Mouse (Mus musculus): ENCODE measurements at regions not wholly inside any gene's neighbourhood (a gene's known extent, or its start where the extent isn't known, plus 50 kb on each side); places are given as distances from the start of the nearest gene placed in this dataset.
A peak's percentile ranks its signal among the peaks of the same experiment; 100 is the strongest.
"Not testable (repeated sequence)": the region's sequence is repeated elsewhere in the genome, so short reads cannot be mapped to it uniquely, and the experiment has no call there.

DNA sequence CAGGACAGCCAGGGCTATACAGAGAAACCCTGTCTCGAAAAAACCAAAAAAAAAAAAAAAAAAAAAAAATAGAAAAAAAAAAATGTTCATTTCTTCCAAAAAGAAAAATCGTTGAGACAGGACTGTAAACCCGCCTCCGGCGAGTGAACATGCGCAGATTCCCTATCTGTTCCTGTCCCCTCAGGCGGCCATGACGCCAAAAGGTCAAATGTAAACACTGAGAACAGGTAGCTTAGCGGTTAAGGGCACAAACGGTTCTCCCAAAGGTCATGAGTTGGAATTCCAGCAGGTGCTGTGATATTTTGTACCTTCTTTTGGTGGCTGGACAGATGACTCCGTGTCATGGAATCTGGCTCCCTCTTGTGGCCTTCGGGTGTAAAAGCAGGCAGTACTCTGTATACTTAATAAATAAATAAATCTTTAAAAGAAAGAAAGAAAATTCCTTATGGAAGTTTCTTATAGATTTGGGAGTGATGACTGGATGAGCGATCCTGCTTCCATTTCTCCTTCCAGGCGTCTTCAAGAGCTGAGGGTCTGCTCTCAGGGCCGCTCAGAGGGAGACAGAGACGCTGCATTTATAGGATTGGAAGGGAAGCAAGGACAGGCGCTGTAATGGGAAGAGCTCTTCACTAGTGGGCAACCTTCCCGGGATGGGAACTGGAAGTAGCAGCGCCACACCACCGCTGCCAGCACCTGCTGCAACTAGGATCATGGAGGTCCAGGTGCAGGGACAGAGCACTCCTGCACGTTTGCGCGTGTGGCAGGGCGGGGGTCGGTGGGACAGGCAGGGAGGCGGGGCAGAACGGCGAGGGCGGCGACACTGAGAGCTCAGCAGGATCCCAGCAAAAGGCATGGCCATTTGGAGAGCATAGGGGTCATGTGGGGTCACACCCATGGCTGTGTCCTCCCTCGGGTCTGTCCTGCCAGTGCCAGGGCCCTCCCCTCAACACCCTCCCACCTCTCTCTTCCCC lies 189.2 kb upstream of the Gm10767 start:
- TF ChIP-seq CTCF (IDR thresholded peaks at IDR 0.05; ENCODE audit: control insufficient read depth, insufficient read depth, insufficient replicate concordance, low read depth, low read length) (0 out of 2 replicates have a peak, but pooled peaks have one; percentile 8), POLR2A (IDR thresholded peaks at IDR 0.05; ENCODE audit: control insufficient read depth, low read depth, low read length) (peak; percentile 43; the same call in 1 of the 2 replicates)
- H3K27me3 ChIP-seq (ENCODE audit: control insufficient read depth, insufficient read depth, low read length); H3K4me1 ChIP-seq (ENCODE audit: control insufficient read depth, insufficient read depth, low read length); H3K36me3 ChIP-seq (ENCODE audit: control insufficient read depth, insufficient read depth, low read length): not testable (repeated sequence)
- H3K4me3 ChIP-seq (ENCODE audit: control insufficient read depth, low read depth, low read length): peak overlapping the region; percentile 85
- H3K27ac ChIP-seq (ENCODE audit: control insufficient read depth, insufficient read depth, low read depth, low read length): peak overlapping the region; percentile 74

DNA sequence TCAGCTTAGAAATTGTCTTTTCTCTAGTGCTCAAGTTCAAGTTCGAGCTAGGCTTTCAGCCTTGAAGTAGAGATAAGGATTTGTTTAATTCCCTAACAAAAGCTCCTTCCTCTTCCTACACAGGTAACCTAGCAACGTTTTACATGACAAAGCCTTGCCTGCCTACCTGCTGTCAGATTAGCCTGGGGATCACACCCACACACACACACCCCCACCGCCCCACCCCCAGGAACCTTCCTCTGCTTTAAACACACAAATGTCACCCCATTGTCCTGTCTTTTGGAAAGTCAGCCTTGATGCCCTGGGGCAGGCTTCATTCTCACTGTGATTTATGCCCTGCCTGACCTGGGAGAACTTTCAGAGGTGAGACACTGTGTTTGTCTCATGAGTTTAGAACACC lies 193.7 kb upstream of the Gm10767 start:
- H3K4me3 ChIP-seq (ENCODE audit: control insufficient read depth, low read depth, low read length); H3K36me3 ChIP-seq (ENCODE audit: control insufficient read depth, insufficient read depth, low read length); H3K27ac ChIP-seq (ENCODE audit: control insufficient read depth, insufficient read depth, low read depth, low read length); H3K27me3 ChIP-seq (ENCODE audit: control insufficient read depth, insufficient read depth, low read length); H3K4me1 ChIP-seq (ENCODE audit: control insufficient read depth, insufficient read depth, low read length): not testable (repeated sequence)

DNA sequence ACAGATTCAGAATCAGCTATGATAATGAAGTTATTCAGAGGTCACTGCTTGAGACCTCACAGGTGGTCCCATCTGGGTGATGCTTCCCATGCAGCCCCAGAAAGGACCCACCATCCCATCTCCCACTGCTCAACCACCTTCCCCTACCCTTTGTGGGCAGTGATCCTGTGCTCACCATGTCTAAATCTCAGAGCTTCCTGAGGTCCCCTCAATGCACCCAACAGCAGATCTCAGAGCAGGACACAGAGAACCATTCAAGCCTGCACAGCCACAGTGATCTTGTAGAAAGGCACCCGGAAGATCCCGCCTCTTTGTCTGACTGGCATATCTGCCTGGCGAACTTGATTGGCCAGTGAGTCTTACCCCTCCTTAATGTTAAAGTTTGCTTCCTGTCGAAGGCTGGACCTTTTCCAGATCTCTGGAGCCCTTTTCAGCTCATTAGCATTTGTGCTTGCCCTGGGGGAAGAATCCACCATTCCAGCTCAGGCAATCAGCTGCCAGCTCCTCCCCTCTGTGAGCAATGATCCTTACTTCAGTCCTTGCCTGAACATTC lies 206.7 kb upstream of the Gm10767 start:
- not testable (repeated sequence) for H3K4me3 ChIP-seq (ENCODE audit: control insufficient read depth, low read depth, low read length)

DNA sequence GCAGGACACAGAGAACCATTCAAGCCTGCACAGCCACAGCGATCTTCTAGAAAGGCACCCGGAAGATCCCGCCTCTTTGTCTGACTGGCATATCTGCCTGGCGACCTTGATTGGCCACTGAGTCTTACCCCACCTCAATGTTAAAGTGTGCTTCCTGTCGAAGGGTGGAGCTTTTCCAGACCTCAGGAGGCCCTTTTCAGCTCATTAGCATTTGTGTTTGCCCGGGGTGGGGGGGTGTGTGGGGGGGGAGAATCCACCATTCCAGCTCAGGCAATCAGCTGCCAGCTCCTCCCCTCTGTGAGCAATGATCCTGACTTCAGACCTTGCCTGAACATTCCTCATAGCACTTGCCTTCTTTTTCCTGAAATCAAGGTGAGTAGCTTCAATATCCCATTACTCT lies 223.9 kb upstream of the Gm10767 start:
- not testable (repeated sequence) for H3K4me1 ChIP-seq (ENCODE audit: control insufficient read depth, insufficient read depth, low read length); H3K36me3 ChIP-seq (ENCODE audit: control insufficient read depth, insufficient read depth, low read length); H3K27ac ChIP-seq (ENCODE audit: control insufficient read depth, insufficient read depth, low read depth, low read length); H3K4me3 ChIP-seq (ENCODE audit: control insufficient read depth, low read depth, low read length); H3K27me3 ChIP-seq (ENCODE audit: control insufficient read depth, insufficient read depth, low read length)

More for the DNA sequence above, 206.7 kb upstream of the Gm10767 start:
- not testable (repeated sequence) for H3K27me3 ChIP-seq (ENCODE audit: control insufficient read depth, insufficient read depth, low read length); H3K36me3 ChIP-seq (ENCODE audit: control insufficient read depth, insufficient read depth, low read length); H3K4me1 ChIP-seq (ENCODE audit: control insufficient read depth, insufficient read depth, low read length); H3K27ac ChIP-seq (ENCODE audit: control insufficient read depth, insufficient read depth, low read depth, low read length)

DNA sequence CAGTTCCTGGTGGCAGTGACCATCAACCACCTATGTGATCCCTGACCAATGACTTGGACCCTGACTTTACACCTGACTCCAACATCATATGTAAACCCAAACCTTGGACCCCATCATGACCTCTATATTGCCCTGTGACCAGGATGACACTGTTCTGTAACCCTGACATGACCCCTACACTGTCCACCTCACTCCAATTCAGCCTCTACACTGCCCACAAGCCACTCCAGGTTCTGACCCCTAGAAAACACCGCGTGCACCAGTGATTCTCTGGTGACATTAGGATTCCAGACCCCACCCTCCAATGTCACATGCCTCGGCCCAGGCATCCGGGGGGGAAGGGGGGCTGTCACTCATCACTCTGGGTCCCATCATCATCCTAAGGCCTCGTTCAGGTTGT lies 201.3 kb upstream of the 2410141K09Rik start:
- H3K4me3 ChIP-seq (ENCODE audit: control insufficient read depth, low read depth, low read length); H3K4me1 ChIP-seq (ENCODE audit: control insufficient read depth, insufficient read depth, low read length); H3K36me3 ChIP-seq (ENCODE audit: control insufficient read depth, insufficient read depth, low read length); H3K27ac ChIP-seq (ENCODE audit: control insufficient read depth, insufficient read depth, low read depth, low read length); H3K27me3 ChIP-seq (ENCODE audit: control insufficient read depth, insufficient read depth, low read length): not testable (repeated sequence)

DNA sequence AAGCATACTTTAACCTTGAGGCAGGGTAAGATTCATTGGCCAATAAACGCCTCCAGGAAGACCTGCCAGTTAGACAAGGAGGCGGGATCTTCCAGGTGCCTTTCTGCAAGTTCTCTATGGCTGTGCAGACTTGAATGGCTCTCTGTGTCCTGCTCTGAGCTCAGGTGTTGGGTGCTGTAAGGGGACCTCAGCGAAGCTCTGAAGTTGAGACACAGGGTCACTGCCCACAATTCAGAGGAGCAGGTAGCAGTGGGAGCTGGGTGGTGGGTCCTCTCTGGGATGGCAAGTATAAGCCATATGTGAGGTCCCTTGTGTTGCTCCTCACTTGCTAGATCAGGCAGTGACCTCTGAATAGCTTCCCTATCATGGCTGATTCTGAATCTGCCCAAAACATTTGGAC lies 184.8 kb upstream of the 2410141K09Rik start:
- H3K27me3 ChIP-seq (ENCODE audit: control insufficient read depth, insufficient read depth, low read length); H3K36me3 ChIP-seq (ENCODE audit: control insufficient read depth, insufficient read depth, low read length); H3K4me3 ChIP-seq (ENCODE audit: control insufficient read depth, low read depth, low read length); H3K4me1 ChIP-seq (ENCODE audit: control insufficient read depth, insufficient read depth, low read length); H3K27ac ChIP-seq (ENCODE audit: control insufficient read depth, insufficient read depth, low read depth, low read length): not testable (repeated sequence)

DNA sequence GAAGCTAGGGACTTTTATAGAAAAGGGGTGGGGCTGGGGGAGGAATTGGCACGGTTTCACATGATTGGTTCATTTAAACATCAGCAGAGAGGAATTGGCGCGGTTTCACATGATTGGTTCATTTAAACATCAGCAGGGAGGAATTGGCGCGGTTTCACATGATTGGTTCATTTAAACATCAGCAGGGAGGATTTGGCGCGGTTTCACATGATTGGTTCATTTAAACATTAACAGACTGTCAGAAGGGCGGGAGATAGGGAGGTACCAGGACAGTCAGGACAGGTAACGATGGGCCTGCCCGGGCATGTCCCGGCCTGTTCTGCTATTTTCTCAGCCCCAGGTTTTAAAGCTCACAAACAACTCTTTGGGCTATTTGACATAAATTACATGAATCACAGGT lies 145.1 kb upstream of the 2410141K09Rik start:
- H3K4me3 ChIP-seq (ENCODE audit: control insufficient read depth, low read depth, low read length); H3K27me3 ChIP-seq (ENCODE audit: control insufficient read depth, insufficient read depth, low read length); H3K4me1 ChIP-seq (ENCODE audit: control insufficient read depth, insufficient read depth, low read length); H3K36me3 ChIP-seq (ENCODE audit: control insufficient read depth, insufficient read depth, low read length); H3K27ac ChIP-seq (ENCODE audit: control insufficient read depth, insufficient read depth, low read depth, low read length): not testable (repeated sequence)

DNA sequence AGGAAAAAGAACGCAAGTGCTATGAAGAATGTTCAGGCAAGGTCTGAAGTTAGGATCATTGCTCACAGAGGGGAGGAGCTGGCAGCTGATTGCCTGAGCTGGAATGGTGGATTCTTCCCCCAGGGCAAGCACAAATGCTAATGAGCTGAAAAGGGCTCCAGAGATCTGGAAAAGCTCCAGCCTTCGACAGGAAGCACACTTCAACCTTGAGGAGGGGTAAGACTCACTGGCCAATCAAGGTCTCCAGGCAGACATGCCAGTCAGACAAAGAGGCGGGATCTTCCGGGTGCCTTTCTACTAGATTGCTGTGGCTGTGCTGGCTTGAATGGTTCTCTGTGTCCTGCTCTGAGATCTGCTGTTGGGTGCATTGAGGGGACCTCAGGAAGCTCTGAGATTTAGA lies 122.7 kb upstream of the 2410141K09Rik start:
- not testable (repeated sequence) for H3K27ac ChIP-seq (ENCODE audit: control insufficient read depth, insufficient read depth, low read depth, low read length); H3K4me1 ChIP-seq (ENCODE audit: control insufficient read depth, insufficient read depth, low read length); H3K27me3 ChIP-seq (ENCODE audit: control insufficient read depth, insufficient read depth, low read length); H3K36me3 ChIP-seq (ENCODE audit: control insufficient read depth, insufficient read depth, low read length); H3K4me3 ChIP-seq (ENCODE audit: control insufficient read depth, low read depth, low read length)

DNA sequence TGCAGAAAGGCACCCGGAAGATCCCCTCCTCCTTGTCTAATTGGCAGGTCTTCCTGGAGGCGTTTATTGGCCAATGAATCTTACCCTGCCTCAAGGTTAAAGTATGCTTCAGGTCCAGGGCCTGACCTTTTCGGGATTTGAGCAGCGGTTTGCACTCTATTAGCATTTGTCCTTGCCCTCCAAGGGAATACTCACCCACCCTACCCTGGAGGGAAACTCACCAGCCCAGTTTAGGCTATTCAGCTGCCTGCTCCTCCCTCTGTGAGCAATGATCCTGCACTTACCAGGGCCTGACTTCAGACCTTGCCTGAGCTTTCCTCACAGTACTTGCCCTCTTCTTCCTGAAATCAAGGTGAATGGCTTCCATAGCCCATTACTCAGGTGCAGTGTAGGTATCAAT lies 115.5 kb upstream of the 2410141K09Rik start:
- H3K27ac ChIP-seq (ENCODE audit: control insufficient read depth, insufficient read depth, low read depth, low read length); H3K27me3 ChIP-seq (ENCODE audit: control insufficient read depth, insufficient read depth, low read length); H3K4me1 ChIP-seq (ENCODE audit: control insufficient read depth, insufficient read depth, low read length); H3K36me3 ChIP-seq (ENCODE audit: control insufficient read depth, insufficient read depth, low read length); H3K4me3 ChIP-seq (ENCODE audit: control insufficient read depth, low read depth, low read length): not testable (repeated sequence)

DNA sequence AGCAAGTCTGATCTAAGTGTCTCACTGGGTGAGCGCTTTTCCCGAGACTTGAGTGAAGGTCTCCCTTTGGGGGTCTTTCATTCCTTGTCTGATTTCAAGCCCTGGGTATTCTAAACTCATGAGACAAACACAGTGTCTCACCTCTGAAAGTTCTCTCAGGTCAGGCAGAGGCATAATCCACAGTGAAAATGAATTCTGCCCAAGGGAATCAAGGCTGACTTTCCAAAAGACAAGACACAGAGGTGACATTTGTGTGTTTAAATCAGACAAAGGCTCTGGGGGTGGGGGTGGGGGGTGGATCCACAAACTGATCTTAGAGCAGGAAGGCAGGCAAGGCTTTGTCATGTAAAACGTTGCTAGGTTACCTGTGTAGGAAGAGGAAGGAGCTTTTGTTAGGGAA lies 107.0 kb upstream of the 2410141K09Rik start:
- not testable (repeated sequence) for H3K27me3 ChIP-seq (ENCODE audit: control insufficient read depth, insufficient read depth, low read length); H3K4me3 ChIP-seq (ENCODE audit: control insufficient read depth, low read depth, low read length); H3K36me3 ChIP-seq (ENCODE audit: control insufficient read depth, insufficient read depth, low read length); H3K27ac ChIP-seq (ENCODE audit: control insufficient read depth, insufficient read depth, low read depth, low read length); H3K4me1 ChIP-seq (ENCODE audit: control insufficient read depth, insufficient read depth, low read length)

DNA sequence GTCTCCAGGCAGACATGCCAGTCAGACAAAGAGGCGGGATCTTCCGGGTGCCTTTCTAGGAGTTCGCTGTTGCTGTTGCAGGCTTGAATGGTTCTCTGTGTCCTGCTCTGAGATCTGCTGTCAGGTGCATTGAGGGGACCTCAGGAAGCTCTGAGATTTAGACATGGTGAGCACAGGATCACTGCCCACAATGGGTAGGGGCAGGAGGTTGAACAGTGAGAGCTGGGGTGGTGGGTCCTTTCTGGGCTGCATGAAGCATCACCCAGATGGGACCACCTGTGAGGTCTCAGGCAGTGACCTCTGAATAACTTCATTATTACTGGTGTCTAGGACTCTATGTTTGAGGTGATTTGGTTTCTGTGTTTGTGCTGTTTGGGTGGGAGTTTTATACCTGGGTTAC lies 78.7 kb upstream of the 2410141K09Rik start:
- not testable (repeated sequence) for H3K4me1 ChIP-seq (ENCODE audit: control insufficient read depth, insufficient read depth, low read length); H3K27ac ChIP-seq (ENCODE audit: control insufficient read depth, insufficient read depth, low read depth, low read length); H3K27me3 ChIP-seq (ENCODE audit: control insufficient read depth, insufficient read depth, low read length); H3K36me3 ChIP-seq (ENCODE audit: control insufficient read depth, insufficient read depth, low read length)
- peak overlapping the region; percentile 52 for H3K4me3 ChIP-seq (ENCODE audit: control insufficient read depth, low read depth, low read length)
